Mouse (Mus musculus) MEL (cell line): ENCODE results near the gene Nthl1.

ENCODE experiments used
- BHLHE40 ChIP-seq: IDR thresholded peaks from 2 replicates; pipeline ENCODE4 v1.6.1; 2012; ENCODE audit warnings: low read depth, mild to moderate bottlenecking, inconsistent platforms, low read length, improper control_type of control experiment, borderline replicate concordance
- CTCF ChIP-seq, 3 experiments: IDR thresholded peaks in 2 of 3; conservative IDR thresholded peaks in 1 of 3; 2 replicates each; pipeline ENCODE4 v1.5.1; 2011 to 2012; ENCODE audit warnings: low read length in 3 of 3, low read depth in 2 of 3, mild to moderate bottlenecking in 2 of 3, improper control_type of control experiment in 1 of 3, inconsistent platforms in 1 of 3, mixed read lengths in 1 of 3, moderate library complexity in 1 of 3; ENCODE audit not compliant: control insufficient read depth in 1 of 3, insufficient read depth in 1 of 3, poor library complexity in 1 of 3, severe bottlenecking in 1 of 3
- ELF1 ChIP-seq: IDR thresholded peaks from 2 replicates; pipeline ENCODE4 v1.6.1; 2014; ENCODE audit warnings: low read depth, mild to moderate bottlenecking, inconsistent platforms, low read length, improper control_type of control experiment, moderate library complexity
- ETS1 ChIP-seq: IDR thresholded peaks from 2 replicates; pipeline ENCODE4 v1.6.1; 2012; ENCODE audit warnings: low read depth, mild to moderate bottlenecking, inconsistent platforms, low read length, improper control_type of control experiment, moderate library complexity
- HCFC1 ChIP-seq: IDR thresholded peaks from 2 replicates; pipeline ENCODE4 v1.6.1; 2012; ENCODE audit warnings: low read depth, mild to moderate bottlenecking, inconsistent platforms, low read length, improper control_type of control experiment, moderate library complexity
- POLR2A ChIP-seq, 2 experiments: IDR thresholded peaks; 2 replicates each; pipeline ENCODE4 v1.6.1; 2011 to 2012; ENCODE audit warnings: low read length in 2 of 2, mild to moderate bottlenecking in 2 of 2, control low read depth in 1 of 2, improper control_type of control experiment in 1 of 2, low read depth in 1 of 2, moderate library complexity in 1 of 2; ENCODE audit not compliant: control insufficient read depth in 1 of 2, insufficient read depth in 1 of 2, poor library complexity in 1 of 2
- SIN3A ChIP-seq: IDR thresholded peaks from 2 replicates; pipeline ENCODE4 v1.6.1; 2012; ENCODE audit warnings: low read length, improper control_type of control experiment, inconsistent platforms
- TCF12 ChIP-seq: IDR thresholded peaks from 2 replicates; pipeline ENCODE4 v1.6.1; 2014; ENCODE audit warnings: low read depth, mild to moderate bottlenecking, inconsistent platforms, low read length, improper control_type of control experiment, moderate library complexity
- USF1 ChIP-seq: IDR thresholded peaks from 2 replicates; pipeline ENCODE4 v1.6.1; 2014; ENCODE audit warnings: low read depth, mild to moderate bottlenecking, inconsistent platforms, low read length, improper control_type of control experiment, moderate library complexity
- ZKSCAN1 ChIP-seq: IDR thresholded peaks from 2 replicates; pipeline ENCODE4 v1.6.1; 2012; ENCODE audit warnings: low read depth, mild to moderate bottlenecking, inconsistent platforms, low read length, improper control_type of control experiment, moderate library complexity
- ZNF384 ChIP-seq: IDR thresholded peaks from 2 replicates; pipeline ENCODE4 v1.6.1; 2012; ENCODE audit warnings: low read depth, mild to moderate bottlenecking, inconsistent platforms, low read length, improper control_type of control experiment

DNA sequence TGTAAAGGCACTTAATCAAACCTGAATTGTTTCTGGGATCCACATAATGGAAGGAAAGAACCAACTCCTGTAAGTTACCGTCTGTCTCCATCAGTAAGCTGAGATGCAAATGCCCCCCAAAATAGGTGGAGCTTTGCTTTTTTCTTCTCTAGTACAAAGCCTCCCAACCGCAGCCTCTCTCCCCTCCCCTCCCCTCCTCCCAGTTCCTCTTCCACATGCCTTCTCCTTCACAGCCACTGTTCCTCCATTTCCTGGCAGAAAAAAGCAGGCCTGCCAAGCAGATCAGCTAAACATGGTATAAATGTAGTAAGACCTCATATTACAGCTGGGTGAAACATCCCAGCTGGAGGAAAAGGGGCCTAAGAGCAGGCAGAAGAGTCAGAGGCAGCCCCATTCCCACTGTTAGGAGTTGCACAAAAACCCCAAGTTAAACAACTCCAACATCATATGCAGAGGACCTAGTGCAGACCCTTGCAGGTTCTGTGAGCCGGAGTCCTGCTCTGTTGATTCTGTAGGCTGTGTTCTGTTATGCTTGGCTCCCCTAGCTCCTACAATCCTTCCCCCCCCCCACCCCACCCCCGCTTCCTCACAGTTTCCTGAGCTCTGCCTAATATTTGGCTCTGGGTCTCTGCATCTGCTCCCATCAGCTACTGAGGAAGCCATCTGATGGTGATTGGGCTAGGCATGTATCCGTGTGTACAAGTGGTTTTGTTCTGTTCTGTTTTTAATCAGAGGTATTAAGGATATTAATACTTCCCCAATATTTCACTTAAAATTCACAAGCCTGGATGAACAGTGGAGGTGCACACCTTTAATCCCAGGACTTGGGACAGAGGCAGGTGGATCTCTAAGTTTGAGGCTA lies 48.6 kb upstream of the Nthl1 start:
- TF ChIP-seq ELF1 (no peak), POLR2A (IDR thresholded peaks at IDR 0.05; ENCODE audit: control insufficient read depth in 1 of 2, insufficient read depth in 1 of 2, low read depth in 1 of 2, low read length in 2 of 2, poor library complexity in 1 of 2) (no peak), CTCF (IDR thresholded peaks at IDR 0.05 in 2 of 3, conservative IDR thresholded peaks at IDR 0.05 in 1 of 3; ENCODE audit: control insufficient read depth in 1 of 3, insufficient read depth in 1 of 3, low read depth in 2 of 3, low read length in 3 of 3, poor library complexity in 1 of 3, severe bottlenecking in 1 of 3) (no peak), SIN3A (no peak), USF1 (no peak), HCFC1 (no peak), ZNF384 (no peak), BHLHE40 (no peak), ETS1 (no peak), ZKSCAN1 (no peak), TCF12 (no peak)
